In the genomic region with DNA sequence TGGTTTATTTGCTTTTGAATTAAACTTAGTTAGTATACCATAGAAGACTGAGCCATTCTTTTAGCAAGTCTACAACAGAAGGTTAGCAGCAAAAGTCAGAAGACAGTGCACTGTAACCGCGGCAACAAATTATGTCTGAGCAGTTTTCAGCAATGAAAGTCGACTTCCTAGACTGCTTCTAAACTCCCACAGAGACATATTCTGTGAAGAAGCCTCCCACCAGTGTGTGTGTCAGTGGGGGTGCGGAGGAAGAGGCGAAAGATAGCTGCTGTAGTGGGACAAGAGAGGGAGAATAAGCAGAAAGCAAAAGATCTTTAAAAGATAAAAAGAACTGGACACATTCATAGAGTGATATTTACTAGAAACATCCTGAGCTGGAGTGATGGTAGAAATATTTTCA, we compare ENCODE assay signal across 29 mouse cellular contexts. TPM values are rescaled to one million over a fixed set of nuclear protein-coding genes. Genes with fewer than 3 reads are reported as not detected.
DNase-seq lines count a peak whose midpoint lies in the region; ATAC-seq and TF ChIP-seq lines count a peak whose summit lies in the region.
"Had no signal": no experiment of that assay in that cellular context is flagged by ENCODE, and none has a peak within 500 bp of the region (broad histone marks: within the 10 kb centered on the region; RNA-seq: fewer than 3 reads in every experiment).

No protein-coding gene starts in this region.

- no peak for ATAC-seq in neural tube, embryonic 11.5 days (ENCODE audit: insufficient read depth, low FRiP score, low TSS enrichment)
- no peak for ATAC-seq in neural tube, embryonic 15.5 days (ENCODE audit: low FRiP score)
- ATAC-seq: forebrain, embryonic 16.5 days; midbrain, embryonic 16.5 days had no signal

- H3K4me3 ChIP-seq in left cerebral cortex, adult 2 months, result no peak overlapping the region
- H3K4me3 ChIP-seq in neural tube, embryonic 11.5 days (ENCODE audit: low read depth, low read length), result no peak overlapping the region
- H3K4me3 ChIP-seq in neural tube, embryonic 15.5 days (replicated peaks), result no peak overlapping the region
- H3K4me3 ChIP-seq: embryonic facial prominence, embryonic 10.5 days; heart, embryonic 15.5 days; hindbrain, embryonic 13.5 days; myocyte had no signal

- DNase-seq in embryo, embryonic 10 days (ENCODE audit: low spot score), result peak; percentile 33
- DNase-seq in embryo, embryonic 9.5 days (ENCODE audit: extremely low spot score), result no peak
- DNase-seq in left cerebral cortex, adult 2 months (ENCODE audit: extremely low spot score in 1 of 2, low spot score in 2 of 2), result peak; percentile 26 to 43
- DNase-seq in left cerebral cortex, postnatal 10 days (ENCODE audit: extremely low spot score in 1 of 2, low spot score in 2 of 2), result no peak
- DNase-seq in neural tube, embryonic 11.5 days (ENCODE audit: low spot score), result peak; percentile 19
- peak; percentile 47 to 53 for DNase-seq in right cerebral cortex, postnatal 10 days (ENCODE audit: low spot score in 2 of 2)
- DNase-seq in cerebellum, postnatal 25 days, result no peak
- DNase-seq: adrenal gland, postnatal 36 days; cerebellum, adult 11-12 months; cerebellum, postnatal 14 days; heart, postnatal 36 days; kidney, adult 11 months; kidney, postnatal 4 days; lung, postnatal 4 days; thymus, postnatal 25 days had no signal

- WGBS in neural tube, embryonic 11.5 days, result 64% methylated on average over 5 of the region's 5 CpGs
- WGBS in neural tube, embryonic 15.5 days, result 56% methylated on average over 5 of the region's 5 CpGs

- H3K9me3 ChIP-seq in neural tube, embryonic 11.5 days (ENCODE audit: control insufficient read depth, low read length), result no peaks in the 10 kb centered on the region
- H3K9me3 ChIP-seq in neural tube, embryonic 15.5 days (replicated peaks), result no peaks in the 10 kb centered on the region
- H3K9me3 ChIP-seq: embryonic facial prominence, embryonic 10.5 days; heart, embryonic 15.5 days; hindbrain, embryonic 13.5 days had no signal

- intact Hi-C loops in left cerebral cortex, adult 2 months (cut with DNase I), result loop anchor here (2.0 to 5.0 kb wide), 2 partner anchors 21 to 189 kb away; a partner anchor contains a TSS
- intact Hi-C loops in left cerebral cortex, postnatal 10 days (cut with DNase I), result no loop called here

- H3K4me1 ChIP-seq in neural tube, embryonic 11.5 days (ENCODE audit: control insufficient read depth, insufficient read depth, low read length), result no peaks in the 10 kb centered on the region
- H3K4me1 ChIP-seq in neural tube, embryonic 15.5 days, result no peaks in the 10 kb centered on the region
- H3K4me1 ChIP-seq: embryonic facial prominence, embryonic 10.5 days; heart, embryonic 15.5 days; hindbrain, embryonic 13.5 days had no signal

- H3K9ac ChIP-seq in neural tube, embryonic 11.5 days (ENCODE audit: low read length), result no peak overlapping the region
- no peak overlapping the region for H3K9ac ChIP-seq in neural tube, embryonic 15.5 days (replicated peaks)
- H3K9ac ChIP-seq: heart, embryonic 15.5 days; hindbrain, embryonic 13.5 days had no signal

- H3K4me2 ChIP-seq in neural tube, embryonic 11.5 days (ENCODE audit: low read depth), result no peak overlapping the region
- no peak overlapping the region for H3K4me2 ChIP-seq in neural tube, embryonic 15.5 days
- H3K4me2 ChIP-seq: heart, embryonic 15.5 days; hindbrain, embryonic 13.5 days had no signal

- H3K27me3 ChIP-seq in neural tube, embryonic 11.5 days (ENCODE audit: control insufficient read depth, insufficient read depth, low read length), result no peaks in the 10 kb centered on the region
- H3K27me3 ChIP-seq in neural tube, embryonic 15.5 days (replicated peaks), result no peaks in the 10 kb centered on the region
- H3K27me3 ChIP-seq: heart, embryonic 15.5 days; hindbrain, embryonic 13.5 days had no signal

- TF ChIP-seq CTCF in left cerebral cortex, adult 2 months (IDR thresholded peaks at IDR 0.05), result no peak

- no peaks in the 10 kb centered on the region for H3K36me3 ChIP-seq in neural tube, embryonic 11.5 days (ENCODE audit: control insufficient read depth, insufficient read depth, low read length)
- no peaks in the 10 kb centered on the region for H3K36me3 ChIP-seq in neural tube, embryonic 15.5 days
- H3K36me3 ChIP-seq: embryonic facial prominence, embryonic 10.5 days; heart, embryonic 15.5 days; hindbrain, embryonic 13.5 days had no signal

- no peak overlapping the region for H3K27ac ChIP-seq in left cerebral cortex, adult 2 months
- H3K27ac ChIP-seq in neural tube, embryonic 11.5 days (ENCODE audit: low read depth, low read length), result no peak overlapping the region
- no peak overlapping the region for H3K27ac ChIP-seq in neural tube, embryonic 15.5 days (replicated peaks)
- H3K27ac ChIP-seq: embryonic facial prominence, embryonic 10.5 days; heart, embryonic 15.5 days; hindbrain, embryonic 13.5 days had no signal

RNA-seq across cellular contexts. Expression of a gene that starts 21.3 kb away (rescaled TPM):
- total RNA-seq in left cerebral cortex, adult 2 months (2021), result 1 to 10 TPM; 6.7 to 6.8 TPM
- total RNA-seq in left cerebral cortex, postnatal 10 days (2021), result 1 to 10 TPM; 2.3 to 3.0 TPM
- 2.2 and 2.8 TPM in 2 replicates for polyA plus RNA-seq in neural tube, embryonic 11.5 days (2014; fragmentation: Nextera tagmentation; extraction: Ambion mirVana)
- polyA plus RNA-seq in neural tube, embryonic 15.5 days (2015; fragmentation: Nextera tagmentation; extraction: Ambion mirVana), result 1.00 and 1.2 TPM in 2 replicates
- total RNA-seq: megakaryocyte-erythroid progenitor cell, adult 5-6 weeks had no signal
- polyA plus RNA-seq: myocyte had no signal

RNA-seq across cellular contexts. Expression of a gene that starts 57.2 kb away (rescaled TPM):
- total RNA-seq in left cerebral cortex, adult 2 months (2021), result not detected
- not detected for total RNA-seq in left cerebral cortex, postnatal 10 days (2021)
- polyA plus RNA-seq in neural tube, embryonic 11.5 days (2014; fragmentation: Nextera tagmentation; extraction: Ambion mirVana), result not detected in 2 replicates
- not detected in 2 replicates for polyA plus RNA-seq in neural tube, embryonic 15.5 days (2015; fragmentation: Nextera tagmentation; extraction: Ambion mirVana)
- total RNA-seq: adrenal gland, postnatal 36 days; gastrocnemius, adult 8-10 months; heart, postnatal 36 days; liver, adult 2 months; megakaryocyte-erythroid progenitor cell, adult 5-6 weeks had no signal
- polyA plus RNA-seq: embryonic facial prominence, embryonic 10.5 days; forebrain, embryonic 16.5 days; gonadal fat pad, adult 2 months; hindbrain, embryonic 13.5 days; limb, embryonic 11.5 days; liver, adult 2 months; liver, embryonic 16.5 days; midbrain, embryonic 16.5 days; myocyte; neural tube, embryonic 14.5 days had no signal

Comparison
In these comparisons a context has a peak if more than half of its experiments do, and no peak if none do; other contexts are left out.
1. DNase-seq: peak in embryo, embryonic 10 days (single experiment), left cerebral cortex, adult 2 months (2 of 2), neural tube, embryonic 11.5 days (single experiment) and right cerebral cortex, postnatal 10 days (2 of 2); none in embryo, embryonic 9.5 days (single experiment), left cerebral cortex, postnatal 10 days (0 of 2) and cerebellum, postnatal 25 days (0 of 2).